Mouse (Mus musculus): ENCODE results near the gene Kif28. TPM values are rescaled to one million over a fixed set of nuclear protein-coding genes. Genes with fewer than 3 reads are reported as not detected.
"Not testable (repeated sequence)": the region's sequence is repeated elsewhere in the genome, so short reads cannot be mapped to it uniquely, and the experiment has no call there.

The Kif28 gene
- polyA plus RNA-seq, 1 experiment from 2014 or later = 0.04 TPM

DNA sequence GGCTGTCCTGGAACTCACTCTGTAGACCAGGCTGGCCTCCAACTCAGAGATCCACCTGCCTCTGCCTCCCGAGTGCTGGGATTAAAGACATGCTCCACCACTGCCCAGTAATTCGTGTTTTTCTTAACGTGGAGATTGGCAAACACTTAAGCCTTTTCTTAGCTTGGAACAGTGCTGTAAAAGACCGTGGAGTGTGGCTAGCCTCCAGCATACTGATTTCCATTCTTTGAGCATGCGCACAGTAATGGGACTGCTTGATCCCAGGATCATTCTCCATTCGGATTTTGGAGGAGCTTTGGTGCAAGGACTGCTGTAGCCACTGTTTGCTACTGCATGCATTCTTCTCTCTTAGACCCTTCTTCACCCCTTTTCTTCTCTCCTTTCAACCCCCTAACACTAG is 55.6 kb downstream of the Kif28 start:
- H3K9me3 ChIP-seq = no peaks in the 10 kb centered on the region
- H3K9ac ChIP-seq = no peak overlapping the region

DNA sequence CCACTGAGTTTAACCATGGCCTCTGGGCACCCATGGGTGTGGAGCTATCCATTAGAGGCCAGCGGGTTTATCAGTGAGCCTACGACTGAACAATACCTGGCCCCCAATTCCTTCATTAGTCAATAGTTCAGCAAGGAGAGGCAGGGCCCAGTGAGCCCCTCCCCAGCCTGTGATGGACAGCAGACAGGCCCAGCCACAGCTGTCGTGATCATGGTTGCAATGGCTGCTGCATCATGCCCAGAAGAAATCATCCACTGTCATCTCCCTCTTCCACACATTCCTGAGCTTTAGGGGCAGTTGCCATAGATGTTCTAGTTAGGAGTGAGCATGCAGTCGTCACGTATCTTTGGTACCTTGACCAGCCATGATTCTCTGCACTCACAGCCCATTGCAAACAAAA is 56.2 kb downstream of the Kif28 start:
- H3K9ac ChIP-seq = no peak overlapping the region
- ATAC-seq (ENCODE audit: insufficient number of reproducible peaks, low FRiP score, low TSS enrichment, low read depth) = no peak
- 85% methylated on average over 5 of the region's 5 CpGs for WGBS

More for the DNA sequence above, 55.6 kb downstream of the Kif28 start:
- H3K27ac ChIP-seq = no peak overlapping the region
- no peaks in the 10 kb centered on the region for H3K4me1 ChIP-seq
- ATAC-seq (ENCODE audit: insufficient number of reproducible peaks, low FRiP score, low TSS enrichment, low read depth) = no peak
- WGBS = 75% methylated on average over 6 of the region's 6 CpGs
- H3K4me3 ChIP-seq = no peak overlapping the region
- peaks cover 28% of the 10 kb centered on the region for H3K36me3 ChIP-seq
- H3K4me2 ChIP-seq = no peak overlapping the region
- H3K27me3 ChIP-seq = no peaks in the 10 kb centered on the region

DNA sequence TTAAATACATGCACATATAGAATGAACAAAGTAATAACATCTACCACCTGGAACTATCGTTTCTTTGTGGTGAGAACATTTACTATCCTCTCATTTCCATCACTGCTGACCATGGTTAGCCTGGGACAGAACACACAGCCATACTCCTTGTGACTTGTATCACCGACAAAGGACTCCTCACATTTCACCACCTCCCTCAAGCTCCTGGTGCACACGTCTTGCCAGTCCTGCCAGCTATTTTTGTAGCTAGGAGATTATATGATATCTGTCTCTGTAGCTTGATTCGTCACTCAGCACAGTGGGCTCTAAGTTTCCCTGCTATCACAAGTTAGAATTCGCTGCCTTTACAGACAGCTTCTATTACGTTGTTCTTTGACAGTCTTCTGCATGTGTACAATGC is 56.7 kb downstream of the Kif28 start:
- Histone ChIP-seq H3K9ac (no peak overlapping the region), H3K4me2 (no peak overlapping the region), H3K27me3 (no peaks in the 10 kb centered on the region), H3K27ac (no peak overlapping the region), H3K9me3 (no peaks in the 10 kb centered on the region), H3K4me1 (no peaks in the 10 kb centered on the region), H3K4me3 (no peak overlapping the region), H3K36me3 (peaks cover 36% of the 10 kb centered on the region)
- WGBS = 79% methylated on average over 6 of the region's 6 CpGs
- no peak for ATAC-seq (ENCODE audit: insufficient number of reproducible peaks, low FRiP score, low TSS enrichment, low read depth)

More for the DNA sequence above, 56.2 kb downstream of the Kif28 start:
- no peaks in the 10 kb centered on the region for H3K9me3 ChIP-seq
- no peak overlapping the region for H3K27ac ChIP-seq
- peaks cover 31% of the 10 kb centered on the region for H3K36me3 ChIP-seq
- no peaks in the 10 kb centered on the region for H3K4me1 ChIP-seq
- no peaks in the 10 kb centered on the region for H3K27me3 ChIP-seq
- H3K4me2 ChIP-seq = no peak overlapping the region
- no peak overlapping the region for H3K4me3 ChIP-seq

DNA sequence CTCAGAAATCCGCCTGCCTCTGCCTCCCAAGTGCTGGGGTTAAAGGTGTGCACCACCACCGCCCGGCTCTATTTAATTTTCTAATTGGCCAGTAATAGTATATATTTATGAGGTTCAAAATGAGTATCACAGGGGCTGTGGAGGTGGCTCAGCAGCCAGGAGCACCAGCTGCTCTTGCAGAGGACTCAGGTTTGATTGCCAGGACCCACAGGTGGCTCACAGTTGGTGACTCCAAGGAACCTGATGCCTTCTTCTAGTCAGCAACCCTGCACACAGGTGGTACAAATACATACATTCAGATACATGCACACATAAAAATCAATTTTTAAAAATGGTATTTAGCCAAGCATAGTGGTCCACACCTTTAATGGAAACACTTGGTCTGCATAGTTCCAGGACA is 57.1 kb downstream of the Kif28 start:
- no peaks in the 10 kb centered on the region for H3K27me3 ChIP-seq
- H3K4me1 ChIP-seq = no peaks in the 10 kb centered on the region
- no peak overlapping the region for H3K27ac ChIP-seq
- no peak for ATAC-seq (ENCODE audit: insufficient number of reproducible peaks, low FRiP score, low TSS enrichment, low read depth)
- no peak overlapping the region for H3K4me3 ChIP-seq
- H3K9ac ChIP-seq = no peak overlapping the region
- H3K36me3 ChIP-seq = peaks cover 40% of the 10 kb centered on the region
- no peaks in the 10 kb centered on the region for H3K9me3 ChIP-seq
- no peak overlapping the region for H3K4me2 ChIP-seq
- 78% methylated on average over 3 of the region's 3 CpGs for WGBS

DNA sequence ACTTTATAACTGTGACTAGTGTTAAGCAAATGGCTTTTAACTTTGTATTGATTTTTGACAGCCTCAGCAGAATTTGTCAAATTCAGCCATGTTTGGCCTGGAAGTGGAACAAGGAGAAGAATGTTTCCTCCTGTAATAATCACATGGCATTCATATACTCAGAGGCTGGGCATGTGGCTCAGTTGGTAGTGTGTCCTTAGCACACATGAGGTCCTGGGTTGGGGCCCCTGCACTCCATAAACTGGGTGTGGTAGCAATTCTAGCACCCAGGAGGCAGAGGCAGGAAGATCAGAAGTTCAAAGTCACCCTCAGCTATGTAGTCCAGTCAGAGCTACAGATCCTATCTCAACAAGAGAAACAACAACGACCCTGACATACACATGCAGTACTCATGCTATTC is 57.8 kb downstream of the Kif28 start:
- H3K4me1 ChIP-seq = no peaks in the 10 kb centered on the region
- no peaks in the 10 kb centered on the region for H3K27me3 ChIP-seq
- no peak for ATAC-seq (ENCODE audit: insufficient number of reproducible peaks, low FRiP score, low TSS enrichment, low read depth)
- peaks cover 43% of the 10 kb centered on the region for H3K36me3 ChIP-seq
- 100% methylated on average over 1 of the region's 1 CpGs for WGBS
- H3K9me3 ChIP-seq = no peaks in the 10 kb centered on the region
- H3K4me3 ChIP-seq = no peak overlapping the region
- H3K9ac ChIP-seq = no peak overlapping the region
- H3K27ac ChIP-seq = no peak overlapping the region
- no peak overlapping the region for H3K4me2 ChIP-seq

DNA sequence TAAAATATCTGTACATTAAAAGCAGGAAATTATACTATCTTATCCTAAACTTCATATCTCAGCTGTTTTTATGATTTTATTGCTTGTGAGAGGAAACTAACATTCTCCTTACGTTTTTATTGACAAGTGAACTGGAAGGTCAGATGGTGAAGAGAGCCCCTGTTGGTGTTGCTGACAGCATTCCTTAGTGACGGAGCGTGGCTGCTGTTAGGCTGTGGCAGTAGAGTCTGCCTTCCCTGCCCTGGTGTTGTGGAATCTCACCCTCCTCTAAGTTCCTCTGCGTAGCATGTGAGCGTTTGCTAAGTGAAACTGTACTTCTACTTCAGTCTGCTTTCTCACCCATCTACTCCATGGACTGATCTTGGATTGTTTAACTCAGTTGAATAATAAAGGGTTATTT is 58.3 kb downstream of the Kif28 start:
- Histone ChIP-seq H3K9me3 (no peaks in the 10 kb centered on the region), H3K9ac (no peak overlapping the region), H3K27me3 (no peaks in the 10 kb centered on the region), H3K4me1 (no peaks in the 10 kb centered on the region), H3K4me3 (no peak overlapping the region), H3K36me3 (peaks cover 45% of the 10 kb centered on the region), H3K4me2 (no peak overlapping the region), H3K27ac (no peak overlapping the region)
- no peak for ATAC-seq (ENCODE audit: insufficient number of reproducible peaks, low FRiP score, low TSS enrichment, low read depth)
- 77% methylated on average over 5 of the region's 5 CpGs for WGBS

DNA sequence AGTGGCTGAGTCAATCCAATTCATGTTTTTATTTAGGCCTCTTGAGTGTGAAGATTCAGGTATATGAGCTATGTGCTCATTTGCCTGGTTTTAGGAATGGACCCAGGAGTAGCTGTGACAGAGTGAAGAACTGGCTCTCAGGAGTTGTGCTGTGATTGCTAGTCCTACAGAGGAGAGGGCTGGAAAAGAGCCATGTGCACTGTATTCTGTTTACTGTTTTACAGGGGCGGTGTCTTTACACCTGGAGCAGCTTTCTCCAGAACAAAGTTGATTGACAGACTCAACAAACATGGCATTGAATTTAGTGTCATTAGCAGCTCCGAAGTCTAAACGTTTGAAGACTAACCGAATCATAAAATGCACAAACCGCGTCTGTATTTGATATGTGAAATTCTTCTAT is 58.7 kb downstream of the Kif28 start:
- no peaks in the 10 kb centered on the region for H3K9me3 ChIP-seq
- peaks cover 47% of the 10 kb centered on the region for H3K36me3 ChIP-seq
- H3K27me3 ChIP-seq = no peaks in the 10 kb centered on the region
- no peak overlapping the region for H3K4me3 ChIP-seq
- no peak overlapping the region for H3K9ac ChIP-seq
- no peaks in the 10 kb centered on the region for H3K4me1 ChIP-seq
- no peak overlapping the region for H3K4me2 ChIP-seq
- 85% methylated on average over 6 of the region's 6 CpGs for WGBS
- no peak overlapping the region for H3K27ac ChIP-seq
- no peak for ATAC-seq (ENCODE audit: insufficient number of reproducible peaks, low FRiP score, low TSS enrichment, low read depth)

DNA sequence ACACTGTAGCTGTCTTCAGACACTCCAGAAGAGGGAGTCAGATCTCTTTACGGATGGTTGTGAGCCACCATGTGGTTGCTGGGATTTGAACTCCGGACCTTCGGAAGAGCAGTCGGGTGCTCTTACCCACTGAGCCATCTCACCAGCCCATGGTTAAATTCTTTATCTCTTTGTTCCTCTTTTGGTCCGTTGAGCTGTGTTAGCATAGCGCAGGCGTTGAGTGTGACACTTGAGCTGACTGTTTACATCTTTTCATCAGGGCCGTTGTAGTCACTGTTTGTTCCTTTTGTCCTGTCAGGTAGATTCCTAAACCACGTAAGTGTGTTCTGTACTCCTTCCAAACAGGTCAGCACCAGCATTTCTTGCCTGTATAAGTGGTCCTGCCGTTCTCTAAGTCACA is 62.3 kb downstream of the Kif28 start:
- H3K4me2 ChIP-seq; H3K27me3 ChIP-seq; H3K4me1 ChIP-seq; H3K4me3 ChIP-seq; H3K9me3 ChIP-seq; ATAC-seq (ENCODE audit: insufficient number of reproducible peaks, low FRiP score, low TSS enrichment, low read depth); H3K27ac ChIP-seq; H3K9ac ChIP-seq: not testable (repeated sequence)
- 89% methylated on average over 10 of the region's 10 CpGs for WGBS
- peaks cover 63% of the 10 kb centered on the region for H3K36me3 ChIP-seq

DNA sequence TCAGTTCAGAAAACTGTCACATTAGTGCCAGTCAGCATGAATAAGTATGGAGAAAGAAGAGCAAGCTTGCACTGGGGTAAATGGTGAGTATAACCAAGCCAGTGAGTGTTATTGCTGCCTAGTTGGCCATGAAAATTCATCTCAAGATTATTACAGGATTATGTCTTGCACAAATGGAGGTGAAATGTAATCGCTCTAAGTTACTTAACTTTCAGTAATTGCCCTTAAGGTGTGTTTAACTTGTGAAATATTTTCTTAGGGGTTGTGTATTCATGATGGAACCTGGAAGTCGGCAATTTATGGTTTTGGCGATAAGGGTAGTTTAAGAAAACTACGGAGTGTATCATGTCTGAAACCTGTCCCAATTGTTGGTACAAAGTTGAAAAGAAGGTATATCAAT is 65.7 kb downstream of the Kif28 start:
- H3K9me3 ChIP-seq = no peaks in the 10 kb centered on the region
- H3K27ac ChIP-seq = no peak overlapping the region
- WGBS = 93% methylated on average over 4 of the region's 4 CpGs
- H3K4me2 ChIP-seq = no peak overlapping the region
- H3K4me3 ChIP-seq = no peak overlapping the region
- H3K27me3 ChIP-seq = no peaks in the 10 kb centered on the region
- no peak for ATAC-seq (ENCODE audit: insufficient number of reproducible peaks, low FRiP score, low TSS enrichment, low read depth)
- H3K9ac ChIP-seq = no peak overlapping the region
- peaks cover 59% of the 10 kb centered on the region for H3K36me3 ChIP-seq
- H3K4me1 ChIP-seq = no peaks in the 10 kb centered on the region

DNA sequence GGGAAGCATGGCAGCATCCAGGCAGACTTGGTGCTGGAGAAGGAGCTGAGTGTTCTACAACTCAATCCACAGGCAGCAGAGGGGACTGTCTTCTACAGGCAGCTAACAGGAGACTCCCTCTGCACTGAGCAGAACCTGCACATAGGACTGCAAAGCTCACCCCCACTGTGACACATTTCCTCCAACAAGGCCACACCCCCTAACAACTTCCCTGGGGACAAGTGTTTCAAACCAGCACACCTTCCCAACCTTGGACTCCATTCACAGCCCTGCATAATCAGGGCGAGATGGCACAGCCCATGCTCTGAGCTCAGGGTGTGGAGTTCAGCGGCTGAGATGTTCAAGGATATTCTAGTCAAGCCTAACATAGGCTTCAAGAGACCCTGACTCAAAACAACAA is 68.0 kb downstream of the Kif28 start:
- H3K27me3 ChIP-seq = no peaks in the 10 kb centered on the region
- H3K9me3 ChIP-seq = no peaks in the 10 kb centered on the region
- WGBS = 86% methylated on average over 2 of the region's 2 CpGs
- no peak overlapping the region for H3K9ac ChIP-seq
- H3K4me2 ChIP-seq = no peak overlapping the region
- H3K27ac ChIP-seq = no peak overlapping the region
- H3K4me1 ChIP-seq = no peaks in the 10 kb centered on the region
- H3K4me3 ChIP-seq = no peak overlapping the region
- no peak for ATAC-seq (ENCODE audit: insufficient number of reproducible peaks, low FRiP score, low TSS enrichment, low read depth)
- H3K36me3 ChIP-seq = peaks cover 65% of the 10 kb centered on the region

DNA sequence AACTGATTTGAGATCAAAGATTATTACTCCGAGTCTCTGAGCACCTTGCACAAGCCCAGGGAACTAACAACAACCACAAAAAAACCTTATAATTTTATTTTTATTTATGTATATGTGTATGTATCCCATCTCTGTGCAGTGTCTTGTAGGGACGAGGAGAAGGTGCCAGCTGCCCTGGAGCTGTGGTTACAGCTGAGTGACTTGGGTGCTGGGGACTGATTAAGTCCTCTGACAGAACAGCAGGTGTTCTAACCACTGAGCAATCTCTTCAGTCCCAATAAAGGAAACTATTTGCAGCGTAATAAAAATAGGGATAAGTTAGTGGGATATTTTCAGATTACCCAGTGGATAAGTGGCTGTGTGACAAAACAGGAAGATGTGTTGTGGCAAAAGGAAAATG is 70.7 kb downstream of the Kif28 start:
- Histone ChIP-seq H3K4me1 (peaks cover under 1% of the 10 kb centered on the region), H3K27ac (no peak overlapping the region), H3K36me3 (peaks cover 53% of the 10 kb centered on the region), H3K9me3 (no peaks in the 10 kb centered on the region), H3K9ac (no peak overlapping the region), H3K4me3 (no peak overlapping the region), H3K4me2 (no peak overlapping the region), H3K27me3 (no peaks in the 10 kb centered on the region)
- no peak for ATAC-seq (ENCODE audit: insufficient number of reproducible peaks, low FRiP score, low TSS enrichment, low read depth)
- 89% methylated on average over 3 of the region's 3 CpGs for WGBS

DNA sequence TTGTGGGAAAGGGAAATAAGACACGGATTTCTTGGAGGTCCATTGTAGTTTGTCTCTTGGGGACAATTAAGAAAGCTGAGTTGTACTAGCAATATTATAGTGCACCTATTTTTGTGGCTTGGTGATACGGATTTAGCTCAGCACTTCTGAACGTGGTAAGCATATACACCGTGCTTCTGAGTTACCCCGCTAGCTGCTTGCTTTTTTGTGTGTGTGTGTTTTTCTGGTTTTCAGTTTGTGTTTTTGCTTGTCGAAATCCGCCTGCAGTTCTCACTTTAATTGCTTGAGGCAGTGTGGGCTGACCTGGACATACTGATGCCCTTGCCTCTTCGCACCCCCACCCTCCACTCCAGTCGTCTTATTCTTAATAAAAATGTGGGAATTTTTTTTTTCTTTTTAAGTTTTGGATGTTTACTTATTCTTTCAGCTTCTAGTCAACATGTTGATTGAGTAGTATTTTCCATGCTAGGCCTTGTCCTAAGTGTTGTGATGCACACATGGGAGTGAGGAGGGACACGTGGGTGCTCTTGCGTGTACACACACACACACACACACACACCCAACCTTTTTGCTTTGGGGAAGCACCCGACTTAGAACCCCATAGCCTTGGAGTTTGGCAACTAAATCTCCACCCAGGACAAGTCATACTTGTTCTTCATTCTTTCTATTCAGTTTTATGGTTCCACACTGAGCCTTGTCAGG is 76.1 kb downstream of the Kif28 start:
- H3K36me3 ChIP-seq = peaks cover 21% of the 10 kb centered on the region; the same call in 1 of the 2 replicates
- H3K9ac ChIP-seq = peak overlapping the region; percentile 86
- peak overlapping the region; percentile 76 for H3K4me2 ChIP-seq
- peaks cover 7% of the 10 kb centered on the region for H3K4me1 ChIP-seq
- no peaks in the 10 kb centered on the region for H3K27me3 ChIP-seq
- H3K4me3 ChIP-seq = peak overlapping the region; percentile 86
- H3K9me3 ChIP-seq = no peaks in the 10 kb centered on the region
- peak overlapping the region; percentile 86; the same call in 1 of the 2 replicates for H3K27ac ChIP-seq
- WGBS = 16% methylated on average over 12 of the region's 12 CpGs
- ATAC-seq (ENCODE audit: insufficient number of reproducible peaks, low FRiP score, low TSS enrichment, low read depth) = no peak

Measured in limb, embryonic 15.5 days (tissue).